Mouse (Mus musculus): ENCODE data around the gene Srpk2. TPM values are rescaled to one million over a fixed set of nuclear protein-coding genes. Genes with fewer than 3 reads are reported as not detected.
A peak's percentile ranks its signal among the peaks of the same experiment; 100 is the strongest.

The Srpk2 gene
- polyA plus RNA-seq, 1 experiment from 2014 or later = 46.4 TPM

- Histone ChIP-seq H3K9ac (ENCODE audit: low read depth, low read length) (peak overlapping the region; percentile 79), H3K4me3 (ENCODE audit: low read depth, low read length) (peak overlapping the region; percentile 94), H3K36me3 (ENCODE audit: control insufficient read depth, insufficient read depth, low read length) (no peaks in the 10 kb centered on the region), H3K9me3 (replicated peaks; ENCODE audit: control insufficient read depth, low read length) (no peaks in the 10 kb centered on the region), H3K4me2 (peak overlapping the region; percentile 89), H3K4me1 (ENCODE audit: control insufficient read depth, insufficient read depth, low read length) (peaks cover 5% of the 10 kb centered on the region; the same call in 1 of the 2 replicates), H3K27ac (ENCODE audit: low read depth, low read length) (peak overlapping the region; percentile 62), H3K27me3 (ENCODE audit: control insufficient read depth, insufficient read depth, low read length) (no peaks in the 10 kb centered on the region)
- 10% methylated on average over 29 of the region's 41 CpGs for WGBS (ENCODE audit: insufficient replicate concordance)
- peak; percentile 52 for ATAC-seq (replicated peaks; ENCODE audit: insufficient number of reproducible peaks, low FRiP score, low TSS enrichment)
These were observed 8.0 kb downstream of the Srpk2 start for GRCm38 (mm10) chr5:23676156-23677071.

- no peaks in the 10 kb centered on the region for H3K9me3 ChIP-seq (replicated peaks; ENCODE audit: control insufficient read depth, low read length)
- no peaks in the 10 kb centered on the region for H3K27me3 ChIP-seq (ENCODE audit: control insufficient read depth, insufficient read depth, low read length)
- peak overlapping the region; percentile 79 for H3K9ac ChIP-seq (ENCODE audit: low read depth, low read length)
- peak overlapping the region; percentile 94 for H3K4me3 ChIP-seq (ENCODE audit: low read depth, low read length)
- peak; percentile 80 for ATAC-seq (replicated peaks; ENCODE audit: insufficient number of reproducible peaks, low FRiP score, low TSS enrichment)
- peaks cover 5% of the 10 kb centered on the region; the same call in 1 of the 2 replicates for H3K4me1 ChIP-seq (ENCODE audit: control insufficient read depth, insufficient read depth, low read length)
- WGBS (ENCODE audit: insufficient replicate concordance) = under 1% methylated on average over 63 of the region's 95 CpGs
- H3K27ac ChIP-seq (ENCODE audit: low read depth, low read length) = peak overlapping the region; percentile 62
- peak overlapping the region; percentile 89 for H3K4me2 ChIP-seq
- no peaks in the 10 kb centered on the region for H3K36me3 ChIP-seq (ENCODE audit: control insufficient read depth, insufficient read depth, low read length)
These were observed 8.8 kb downstream of the Srpk2 start for GRCm38 (mm10) chr5:23675499-23676155.

- H3K27me3 ChIP-seq (ENCODE audit: control insufficient read depth, insufficient read depth, low read length) = no peaks in the 10 kb centered on the region
- peaks cover 5% of the 10 kb centered on the region; the same call in 1 of the 2 replicates for H3K4me1 ChIP-seq (ENCODE audit: control insufficient read depth, insufficient read depth, low read length)
- under 1% methylated on average over 56 of the region's 61 CpGs for WGBS (ENCODE audit: insufficient replicate concordance)
- H3K27ac ChIP-seq (ENCODE audit: low read depth, low read length) = no peak overlapping the region
- H3K4me3 ChIP-seq (ENCODE audit: low read depth, low read length) = peak overlapping the region; percentile 94
- H3K9ac ChIP-seq (ENCODE audit: low read depth, low read length) = peak overlapping the region; percentile 79
- no peaks in the 10 kb centered on the region for H3K36me3 ChIP-seq (ENCODE audit: control insufficient read depth, insufficient read depth, low read length)
- peak overlapping the region; percentile 89 for H3K4me2 ChIP-seq
- H3K9me3 ChIP-seq (replicated peaks; ENCODE audit: control insufficient read depth, low read length) = no peaks in the 10 kb centered on the region
- 0 out of 2 replicates have a peak, but pooled peaks have one; percentile 36 for ATAC-seq (replicated peaks; ENCODE audit: insufficient number of reproducible peaks, low FRiP score, low TSS enrichment)
These were observed 9.5 kb downstream of the Srpk2 start for GRCm38 (mm10) chr5:23674829-23675498.

- Histone ChIP-seq H3K4me3 (ENCODE audit: low read depth, low read length) (no peak overlapping the region), H3K27me3 (ENCODE audit: control insufficient read depth, insufficient read depth, low read length) (no peaks in the 10 kb centered on the region), H3K27ac (ENCODE audit: low read depth, low read length) (no peak overlapping the region), H3K9me3 (replicated peaks; ENCODE audit: control insufficient read depth, low read length) (no peaks in the 10 kb centered on the region), H3K4me2 (peak overlapping the region; percentile 20; the same call in 1 of the 2 replicates), H3K9ac (ENCODE audit: low read depth, low read length) (no peak overlapping the region), H3K36me3 (ENCODE audit: control insufficient read depth, insufficient read depth, low read length) (no peaks in the 10 kb centered on the region), H3K4me1 (ENCODE audit: control insufficient read depth, insufficient read depth, low read length) (peaks cover 5% of the 10 kb centered on the region; the same call in 1 of the 2 replicates)
- no peak for ATAC-seq (replicated peaks; ENCODE audit: insufficient number of reproducible peaks, low FRiP score, low TSS enrichment)
- WGBS (ENCODE audit: insufficient replicate concordance) = 56% methylated on average over 7 of the region's 7 CpGs
These were observed 12.3 kb downstream of the Srpk2 start for GRCm38 (mm10) chr5:23672136-23672535.

- Histone ChIP-seq H3K4me2 (no peak overlapping the region), H3K27ac (ENCODE audit: low read depth, low read length) (no peak overlapping the region), H3K4me3 (ENCODE audit: low read depth, low read length) (no peak overlapping the region), H3K9me3 (replicated peaks; ENCODE audit: control insufficient read depth, low read length) (no peaks in the 10 kb centered on the region), H3K4me1 (ENCODE audit: control insufficient read depth, insufficient read depth, low read length) (peaks cover 5% of the 10 kb centered on the region; the same call in 1 of the 2 replicates), H3K27me3 (ENCODE audit: control insufficient read depth, insufficient read depth, low read length) (no peaks in the 10 kb centered on the region), H3K9ac (ENCODE audit: low read depth, low read length) (no peak overlapping the region), H3K36me3 (ENCODE audit: control insufficient read depth, insufficient read depth, low read length) (no peaks in the 10 kb centered on the region)
- ATAC-seq (replicated peaks; ENCODE audit: insufficient number of reproducible peaks, low FRiP score, low TSS enrichment) = no peak
- 83% methylated on average over 4 of the region's 4 CpGs for WGBS (ENCODE audit: insufficient replicate concordance)
These were observed 13.5 kb downstream of the Srpk2 start for GRCm38 (mm10) chr5:23670880-23671279.

GRCm38 (mm10) chr5:23665906-23666305 is 18.5 kb downstream of the Srpk2 start:
- H3K4me2 ChIP-seq = no peak overlapping the region
- no peaks in the 10 kb centered on the region for H3K36me3 ChIP-seq (ENCODE audit: control insufficient read depth, insufficient read depth, low read length)
- no peaks in the 10 kb centered on the region for H3K4me1 ChIP-seq (ENCODE audit: control insufficient read depth, insufficient read depth, low read length)
- H3K4me3 ChIP-seq (ENCODE audit: low read depth, low read length) = no peak overlapping the region
- H3K9me3 ChIP-seq (replicated peaks; ENCODE audit: control insufficient read depth, low read length) = no peaks in the 10 kb centered on the region
- H3K9ac ChIP-seq (ENCODE audit: low read depth, low read length) = no peak overlapping the region
- H3K27ac ChIP-seq (ENCODE audit: low read depth, low read length) = no peak overlapping the region
- no peak for ATAC-seq (replicated peaks; ENCODE audit: insufficient number of reproducible peaks, low FRiP score, low TSS enrichment)
- no peaks in the 10 kb centered on the region for H3K27me3 ChIP-seq (ENCODE audit: control insufficient read depth, insufficient read depth, low read length)

GRCm38 (mm10) chr5:23661191-23661590 is 23.2 kb downstream of the Srpk2 start:
- WGBS (ENCODE audit: insufficient replicate concordance) = 64% methylated on average over 2 of the region's 2 CpGs
- Histone ChIP-seq H3K9me3 (replicated peaks; ENCODE audit: control insufficient read depth, low read length) (no peaks in the 10 kb centered on the region), H3K4me3 (ENCODE audit: low read depth, low read length) (no peak overlapping the region), H3K4me2 (no peak overlapping the region), H3K4me1 (ENCODE audit: control insufficient read depth, insufficient read depth, low read length) (no peaks in the 10 kb centered on the region), H3K9ac (ENCODE audit: low read depth, low read length) (no peak overlapping the region), H3K27ac (ENCODE audit: low read depth, low read length) (no peak overlapping the region), H3K36me3 (ENCODE audit: control insufficient read depth, insufficient read depth, low read length) (no peaks in the 10 kb centered on the region), H3K27me3 (ENCODE audit: control insufficient read depth, insufficient read depth, low read length) (no peaks in the 10 kb centered on the region)
- ATAC-seq (replicated peaks; ENCODE audit: insufficient number of reproducible peaks, low FRiP score, low TSS enrichment) = no peak

GRCm38 (mm10) chr5:23658017-23658416 is 26.4 kb downstream of the Srpk2 start:
- no peak for ATAC-seq (replicated peaks; ENCODE audit: insufficient number of reproducible peaks, low FRiP score, low TSS enrichment)
- no peaks in the 10 kb centered on the region for H3K9me3 ChIP-seq (replicated peaks; ENCODE audit: control insufficient read depth, low read length)
- H3K27ac ChIP-seq (ENCODE audit: low read depth, low read length) = no peak overlapping the region
- no peak overlapping the region for H3K4me2 ChIP-seq
- H3K9ac ChIP-seq (ENCODE audit: low read depth, low read length) = no peak overlapping the region
- H3K4me1 ChIP-seq (ENCODE audit: control insufficient read depth, insufficient read depth, low read length) = no peaks in the 10 kb centered on the region
- 72% methylated on average over 5 of the region's 5 CpGs for WGBS (ENCODE audit: insufficient replicate concordance)
- no peaks in the 10 kb centered on the region for H3K27me3 ChIP-seq (ENCODE audit: control insufficient read depth, insufficient read depth, low read length)
- H3K36me3 ChIP-seq (ENCODE audit: control insufficient read depth, insufficient read depth, low read length) = no peaks in the 10 kb centered on the region
- H3K4me3 ChIP-seq (ENCODE audit: low read depth, low read length) = no peak overlapping the region
